Mouse (Mus musculus) embryonic facial prominence, embryonic 14.5 days (tissue): ENCODE measurements around the gene Gm1113. TPM values are rescaled to one million over a fixed set of nuclear protein-coding genes. Genes with fewer than 3 reads are reported as not detected.

Experiments used
- ATAC-seq: fragments of 200-750 bp; cut with Nextera tagmentation; 2 replicates; pipeline ENCODE4 v1.8.0; 2017; ENCODE audit warnings: low read depth, moderate number of reproducible peaks, moderate TSS enrichment
- DNase-seq: peaks from one replicate; pipeline ENCODE4 v3.0.0-alpha.2; 2015; ENCODE audit warnings: low spot score
- H3K27ac ChIP-seq: fragments of 300-500 bp; sonication (generic); replicated peaks from 2 replicates; pipeline ENCODE4 v1.5.1; 2014; ENCODE audit warnings: low read depth, mild to moderate bottlenecking, low read length, moderate library complexity
- H3K27me3 ChIP-seq: fragments of 300-500 bp; sonication (generic); replicated peaks from 2 replicates; pipeline ENCODE4 v1.6.1; 2014; ENCODE audit warnings: low read length; ENCODE audit not compliant: control insufficient read depth, insufficient read depth
- H3K36me3 ChIP-seq: fragments of 300-500 bp; sonication (generic); 2 replicates; pipeline ENCODE4 v1.6.1; 2014; ENCODE audit warnings: low read length, mixed read lengths; ENCODE audit not compliant: control insufficient read depth, insufficient read depth
- H3K4me1 ChIP-seq: fragments of 300-500 bp; sonication (generic); 2 replicates; pipeline ENCODE4 v1.6.1; 2014; ENCODE audit warnings: antibody characterized with exemption, low read length; ENCODE audit not compliant: control insufficient read depth, insufficient read depth
- H3K4me2 ChIP-seq: fragments of 300-500 bp; sonication (generic); 2 replicates; pipeline ENCODE4 v1.6.1; 2014; ENCODE audit warnings: low read depth, mild to moderate bottlenecking, low read length, moderate library complexity, mixed read lengths
- H3K4me3 ChIP-seq: fragments of 300-500 bp; sonication (generic); 2 replicates; pipeline ENCODE4 v1.5.1; 2014; ENCODE audit warnings: low read depth, mild to moderate bottlenecking, low read length
- H3K9ac ChIP-seq: fragments of 300-500 bp; sonication (generic); 2 replicates; pipeline ENCODE4 v1.6.1; 2014; ENCODE audit warnings: low read depth, mild to moderate bottlenecking, low read length, moderate library complexity, mixed read lengths
- H3K9me3 ChIP-seq: fragments of 300-500 bp; sonication (generic); 2 replicates; pipeline ENCODE4 v1.6.1; 2016; ENCODE audit warnings: low read length; ENCODE audit not compliant: control insufficient read depth
- WGBS: fragments of 180-500 bp; shearing (Covaris S2); extraction: QIAGEN DNeasy Blood & Tissue Kit; methylation state at CpG from one replicate; pipeline ENCODE4 v1.1.7; 2014; 5-methylcytosine and 5-hydroxymethylcytosine counted together
- polyA plus RNA-seq: library from polyadenylated mRNA; unstranded; fragments of >200 nt; fragmentation: Nextera tagmentation; extraction: Ambion mirVana; gene quantifications from 2 replicates; pipeline ENCODE4 v1.2.1, GENCODE M21; 2014

Gene Gm1113
- polyA plus RNA-seq, 1 experiment from 2014 or later, result not detected

DNA sequence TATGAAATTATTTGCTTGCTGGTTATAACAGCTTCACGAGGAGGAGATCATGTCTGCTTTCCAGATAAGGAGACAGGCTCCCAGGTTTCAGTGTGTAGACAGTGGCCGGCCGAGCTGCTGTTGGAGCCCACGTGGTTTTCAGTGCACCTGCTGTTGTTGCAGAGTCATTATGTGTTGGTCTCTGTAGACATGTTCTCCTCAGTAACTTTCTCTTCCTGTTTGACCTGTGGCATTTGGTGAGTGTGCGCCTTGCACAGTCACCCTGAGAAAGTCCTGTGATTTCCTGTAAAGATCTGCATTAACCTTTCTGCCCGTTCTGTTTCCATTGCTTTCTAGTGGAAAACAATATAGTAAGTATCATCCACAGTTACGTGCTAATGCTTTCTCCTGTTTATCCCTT, 42.7 kb downstream of the Gm1113 start:
- Histone ChIP-seq H3K4me3 (no peak overlapping the region), H3K27ac (no peak overlapping the region), H3K4me1 (no peaks in the 10 kb centered on the region), H3K9ac (no peak overlapping the region), H3K4me2 (no peak overlapping the region), H3K36me3 (peaks cover 88% of the 10 kb centered on the region), H3K9me3 (no peaks in the 10 kb centered on the region), H3K27me3 (no peaks in the 10 kb centered on the region)
- DNase-seq (no peak), ATAC-seq (no peak)
- WGBS, result 92% methylated on average over 7 of the region's 7 CpGs

DNA sequence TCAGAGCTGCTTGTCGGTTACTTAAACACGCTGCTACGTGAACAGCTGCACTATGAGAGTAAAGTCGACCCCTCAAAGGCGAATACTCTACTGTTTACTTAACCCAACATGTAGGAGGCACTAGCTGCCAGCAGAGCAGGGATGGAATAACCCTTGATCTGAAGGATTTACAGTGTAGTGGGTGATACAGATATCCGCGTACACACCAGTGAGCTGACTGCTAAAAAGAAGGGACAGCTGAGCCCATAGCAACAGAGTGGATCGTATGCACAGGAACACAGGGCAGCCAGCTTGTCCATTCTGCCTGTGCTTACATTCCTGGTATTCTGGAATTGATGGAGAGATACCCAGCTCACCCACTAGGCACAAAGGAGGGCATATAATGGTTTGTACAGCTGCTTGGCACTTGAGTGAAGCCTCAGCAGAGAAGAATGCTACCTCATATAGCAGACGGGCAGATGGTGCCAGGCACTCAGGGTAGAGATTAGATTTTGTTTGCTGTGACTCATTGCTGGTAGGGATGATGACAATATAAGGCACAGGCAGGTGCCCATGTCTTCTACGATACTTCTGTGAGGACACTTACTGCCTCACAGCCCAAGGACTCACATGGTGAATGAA, 43.9 kb downstream of the Gm1113 start:
- Histone ChIP-seq H3K36me3 (peaks cover 88% of the 10 kb centered on the region), H3K27me3 (no peaks in the 10 kb centered on the region), H3K4me1 (no peaks in the 10 kb centered on the region), H3K27ac (no peak overlapping the region), H3K9me3 (no peaks in the 10 kb centered on the region), H3K4me3 (no peak overlapping the region), H3K4me2 (no peak overlapping the region), H3K9ac (no peak overlapping the region)
- DNase-seq (no peak), ATAC-seq (no peak; the same call in 1 of the 2 replicates)
- 80% methylated on average over 10 of the region's 10 CpGs for whole genome bisulfite sequencing

- Histone ChIP-seq H3K36me3 (peaks cover 59% of the 10 kb centered on the region), H3K4me3 (no peak overlapping the region)
Observed at GRCm38 (mm10) chr9:35468913-35469312, 49.2 kb downstream of the Gm1113 start.

DNA sequence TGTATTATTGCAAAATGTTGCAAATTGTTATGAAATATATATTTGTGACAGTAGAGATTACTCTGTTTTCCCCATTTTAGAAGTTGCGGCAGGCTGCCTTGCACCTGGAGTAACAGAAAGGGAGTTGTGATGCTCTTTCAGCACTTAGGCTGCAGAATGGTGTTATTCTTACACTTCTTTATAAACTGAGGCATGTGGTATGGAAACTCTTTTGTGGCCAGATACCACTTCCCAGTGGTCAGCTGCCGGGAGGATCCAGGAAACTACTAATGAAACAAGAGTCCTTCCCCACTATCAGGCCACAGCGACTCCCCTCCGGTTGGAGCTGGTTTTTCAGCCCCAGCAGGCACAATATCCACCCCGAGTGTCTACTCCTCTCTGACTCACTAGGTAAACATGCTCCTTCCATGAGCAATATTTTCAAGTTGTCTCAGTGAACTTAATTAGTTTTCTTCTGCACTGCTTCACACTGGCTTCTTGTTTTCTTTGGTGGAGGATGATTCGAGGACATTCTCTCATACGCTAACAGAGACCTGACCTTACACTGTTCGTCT, 50.7 kb downstream of the Gm1113 start:
- ATAC-seq, result peak; percentile 35; the same call in 1 of the 2 replicates
- H3K36me3 ChIP-seq, result peaks cover 59% of the 10 kb centered on the region
- DNase-seq, result peak; percentile 50

More at GRCm38 (mm10) chr9:35468913-35469312, 49.2 kb downstream of the Gm1113 start:
- Histone ChIP-seq H3K4me1 (no peaks in the 10 kb centered on the region), H3K27ac (no peak overlapping the region), H3K9ac (no peak overlapping the region), H3K4me2 (no peak overlapping the region), H3K27me3 (no peaks in the 10 kb centered on the region), H3K9me3 (no peaks in the 10 kb centered on the region)
- ATAC-seq, result no peak
- no peak for DNase-seq

DNA sequence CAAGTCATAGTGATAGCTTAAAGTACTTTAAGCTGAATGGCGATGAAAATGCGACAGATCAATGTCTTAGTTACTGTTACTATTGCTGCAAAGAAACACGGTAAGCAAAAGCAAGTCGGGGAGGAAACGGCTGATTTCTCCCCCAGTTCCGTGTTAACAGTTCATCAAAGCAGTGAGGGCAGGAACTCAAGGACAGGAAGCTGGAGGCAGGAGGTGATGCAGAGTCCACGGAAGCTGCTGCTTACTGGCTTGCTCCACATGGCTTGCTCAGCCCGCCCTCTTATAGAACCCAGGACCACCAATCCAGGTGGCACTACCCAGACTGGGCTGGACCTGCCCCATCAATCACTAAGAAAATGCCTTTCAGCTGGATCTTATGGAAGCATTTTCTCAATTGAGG, 58.5 kb downstream of the Gm1113 start:
- no peak for ATAC-seq
- Histone ChIP-seq H3K27me3 (no peaks in the 10 kb centered on the region), H3K9ac (no peak overlapping the region), H3K9me3 (no peaks in the 10 kb centered on the region), H3K4me2 (no peak overlapping the region), H3K36me3 (peaks cover 79% of the 10 kb centered on the region), H3K4me3 (no peak overlapping the region), H3K4me1 (no peaks in the 10 kb centered on the region), H3K27ac (no peak overlapping the region)
- WGBS, result 87% methylated on average over 8 of the region's 8 CpGs
- no peak for DNase-seq

More for the DNA sequence above, 50.7 kb downstream of the Gm1113 start:
- 55% methylated on average over 8 of the region's 8 CpGs for whole genome bisulfite sequencing
- Histone ChIP-seq H3K4me2 (no peak overlapping the region), H3K9me3 (no peaks in the 10 kb centered on the region), H3K9ac (no peak overlapping the region), H3K4me3 (no peak overlapping the region), H3K27me3 (no peaks in the 10 kb centered on the region), H3K4me1 (no peaks in the 10 kb centered on the region), H3K27ac (no peak overlapping the region)

Other genes with a start within 250 kb of the Gm1113 start
- gene Cdon, start 97.1 kb downstream of the Gm1113 start, polyA plus RNA-seq, result 15.8 and 19.7 TPM in 2 replicates
- 3.7 and 4.9 TPM in 2 replicates for gene Ddx25, start 40.3 kb upstream of the Gm1113 start, polyA plus RNA-seq
- 18.0 and 20.2 TPM in 2 replicates for gene Pus3, start 40.3 kb upstream of the Gm1113 start, polyA plus RNA-seq
- 0.24 and 0.61 TPM in 2 replicates for gene Pate2, start 52.0 kb upstream of the Gm1113 start, polyA plus RNA-seq
- gene Hyls1, start 52.1 kb upstream of the Gm1113 start, polyA plus RNA-seq, result 17.4 and 18.4 TPM in 2 replicates
- not detected in 2 replicates for gene Pate4, start 93.7 kb upstream of the Gm1113 start, polyA plus RNA-seq
- gene Pate3, start 129.9 kb upstream of the Gm1113 start, polyA plus RNA-seq, result 0.16 TPM in 1 of 2 replicates, not detected in the other
- gene Pate1, start 169.1 kb upstream of the Gm1113 start, polyA plus RNA-seq, result not detected in 2 replicates
- gene Gm17677, start 222.8 kb upstream of the Gm1113 start, polyA plus RNA-seq, result not detected in 2 replicates